Mouse (Mus musculus) urinary bladder, adult 18-20 months (tissue): Measurements from ENCODE around the gene Thap3.
"Not testable (repeated sequence)": the region's sequence is repeated elsewhere in the genome, so short reads cannot be mapped to it uniquely, and the experiment has no call there.

Experiments used
- DNase-seq, 2 experiments: peaks; one replicate each; pipeline ENCODE4 v3.0.0; 2022; ENCODE audit warnings: low spot score in 2 of 2, mixed read lengths in 2 of 2

Gene Thap3

DNA sequence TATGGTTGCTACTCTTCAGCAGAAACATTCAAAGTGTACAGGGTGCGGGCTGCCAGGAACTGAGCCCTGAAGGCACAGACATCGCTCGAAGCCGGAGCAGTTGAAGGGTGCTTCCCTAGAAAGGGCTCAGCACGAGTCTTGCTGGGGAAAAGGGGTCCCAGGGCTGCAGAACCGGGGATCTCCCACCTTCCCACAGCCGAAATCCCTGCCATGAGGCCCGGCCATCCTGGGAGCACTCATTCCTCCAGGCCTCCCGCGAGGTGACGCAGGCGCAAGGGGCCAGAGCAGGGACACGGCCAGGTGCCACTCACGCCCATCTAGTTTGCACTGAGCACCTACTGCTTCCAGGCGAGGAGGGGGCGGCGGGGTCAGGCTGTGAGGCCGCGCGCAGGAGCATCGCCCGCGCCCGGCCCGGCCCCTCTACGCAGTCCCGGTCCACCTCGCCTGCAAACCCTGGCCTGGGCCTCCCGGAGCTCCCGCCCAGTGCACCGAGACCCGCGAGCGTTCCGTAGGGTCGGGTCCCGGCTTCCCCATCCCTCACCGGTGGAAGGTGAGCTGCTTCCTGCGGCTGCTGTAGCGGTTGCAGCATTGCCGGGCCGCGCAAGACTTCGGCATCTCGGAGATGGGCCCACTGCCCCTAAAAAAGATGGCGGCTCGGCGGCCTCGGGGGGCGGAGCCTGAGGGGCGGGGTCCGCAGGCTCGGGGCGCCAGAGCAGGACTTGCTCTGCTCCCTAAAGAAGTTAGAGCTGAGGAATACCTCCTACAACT lies at the start of gene Thap3:
TSS of gene Thap3 (minus strand) at position 656 of the 768 bp plus-strand sequence.
- DNase-seq: peak; percentile 74 to 85

DNA sequence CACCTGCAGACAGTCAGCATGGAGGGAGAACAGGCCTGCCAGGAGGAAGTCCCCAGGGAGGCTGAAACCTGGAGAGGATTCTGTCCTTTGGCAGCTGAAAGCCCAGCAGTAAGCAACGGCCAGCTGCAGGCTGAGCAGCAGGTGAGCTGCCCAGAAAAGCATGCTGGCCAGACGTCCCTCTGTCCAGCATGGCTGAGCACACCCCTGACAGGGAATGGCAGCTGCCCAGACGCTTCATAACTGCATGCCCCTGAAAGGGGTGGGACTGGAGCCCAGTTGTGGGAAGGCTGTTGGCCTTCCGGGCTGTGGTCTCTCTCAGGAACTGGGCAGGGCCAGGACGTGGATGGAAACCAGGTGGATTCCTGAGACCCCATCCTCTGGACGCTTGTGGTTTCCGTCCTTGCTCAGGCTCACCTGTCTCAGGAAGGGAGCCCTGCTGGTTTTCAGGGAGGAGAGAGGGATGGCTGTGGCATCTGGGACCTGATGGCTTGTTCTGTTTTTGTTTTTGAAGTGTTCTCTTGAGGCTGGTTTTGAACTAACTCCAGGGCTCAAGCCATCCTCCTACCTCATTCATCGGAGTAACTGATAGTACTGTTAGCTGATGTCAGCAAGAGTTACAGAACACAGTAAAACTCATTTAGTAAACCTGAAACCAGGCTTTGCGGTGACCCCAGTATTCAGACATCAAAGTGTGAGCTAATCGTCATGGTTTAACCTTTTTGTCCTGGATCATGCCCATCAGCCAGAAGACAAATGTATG lies 49.6 kb upstream of the Thap3 start, which contains the start of gene Tas1r1:
TSS of gene Tas1r1 (minus strand) at position 344 of the 760 bp plus-strand sequence.
- DNase-seq: no peak

DNA sequence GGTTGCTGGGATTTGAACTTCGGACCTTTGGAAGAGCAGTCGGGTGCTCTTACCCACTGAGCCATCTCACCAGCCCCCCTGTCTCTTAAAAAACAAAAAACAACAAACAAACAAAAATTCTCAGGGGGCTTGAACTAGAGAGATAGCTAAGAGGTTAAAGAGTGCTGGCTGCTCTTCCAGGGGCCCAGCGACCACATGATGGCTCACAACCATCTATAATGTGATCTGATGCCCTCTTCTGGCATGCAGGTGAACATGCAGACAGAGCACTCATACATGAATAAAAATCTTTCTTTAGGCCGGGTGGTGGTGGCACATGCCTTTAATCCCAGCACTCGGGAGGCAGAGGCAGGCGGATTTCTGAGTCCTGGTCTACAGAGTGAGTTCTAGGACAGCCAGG lies 47.7 kb upstream of the Thap3 start:
- not testable (repeated sequence) for DNase-seq

DNA sequence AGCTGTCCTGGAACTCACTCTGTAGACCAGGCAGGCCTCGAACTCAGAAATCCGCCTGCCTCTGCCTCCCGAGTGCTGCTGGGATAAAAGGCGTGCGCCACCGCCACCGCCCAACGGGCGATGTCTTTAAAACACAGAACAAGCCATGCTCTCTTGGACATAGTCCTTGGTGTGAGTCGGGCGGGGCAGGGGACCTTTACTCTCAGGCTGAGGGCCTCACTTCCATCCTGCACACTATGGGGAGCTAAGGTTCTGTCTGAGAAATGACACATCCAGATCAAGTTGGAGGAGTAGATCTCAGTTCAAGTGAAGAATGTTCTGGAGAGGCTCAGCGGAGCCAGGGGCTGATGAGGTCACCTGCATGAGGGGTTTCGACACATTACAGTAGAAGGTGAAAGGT lies 44.1 kb upstream of the Thap3 start:
- DNase-seq: no peak

DNA sequence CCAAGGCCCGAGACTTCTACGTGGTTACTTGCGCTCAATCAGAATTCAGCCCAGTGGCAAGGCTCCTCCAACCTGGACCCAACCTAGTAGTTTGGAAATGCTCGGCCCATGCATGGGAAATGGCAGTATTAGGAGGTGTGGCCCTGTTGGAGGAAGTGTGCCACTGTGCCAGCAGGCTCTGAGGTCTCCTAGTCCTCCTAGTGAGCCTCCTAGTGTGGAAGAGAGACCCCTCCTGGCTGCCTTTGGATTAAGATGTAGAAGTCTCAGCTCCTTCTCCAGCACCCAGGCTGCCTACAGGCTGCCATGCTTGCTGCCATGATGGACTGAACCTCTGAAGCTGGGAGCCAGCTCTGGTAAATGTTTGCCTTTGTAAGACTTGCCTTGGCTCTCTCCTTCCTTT lies 41.2 kb upstream of the Thap3 start:
- DNase-seq: no peak

DNA sequence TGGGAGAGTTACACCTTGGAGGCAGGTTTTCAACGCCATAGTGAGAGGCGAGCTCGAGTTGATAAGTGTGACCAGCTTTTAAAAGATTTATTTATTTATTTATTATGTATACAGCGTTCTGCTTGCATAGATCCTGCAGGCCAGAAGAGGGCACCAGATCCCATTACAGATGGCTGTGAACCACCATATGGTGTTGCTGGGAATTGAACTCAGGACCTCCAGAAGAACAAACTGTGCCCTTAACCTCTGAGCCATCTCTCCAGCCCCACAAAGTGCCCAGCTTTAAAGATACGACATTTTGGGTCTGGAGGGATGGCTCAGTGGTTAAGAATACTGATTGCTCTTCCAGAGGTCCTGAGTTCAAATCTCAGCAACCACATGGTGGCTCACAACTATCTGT lies 40.3 kb upstream of the Thap3 start:
- no peak for DNase-seq

DNA sequence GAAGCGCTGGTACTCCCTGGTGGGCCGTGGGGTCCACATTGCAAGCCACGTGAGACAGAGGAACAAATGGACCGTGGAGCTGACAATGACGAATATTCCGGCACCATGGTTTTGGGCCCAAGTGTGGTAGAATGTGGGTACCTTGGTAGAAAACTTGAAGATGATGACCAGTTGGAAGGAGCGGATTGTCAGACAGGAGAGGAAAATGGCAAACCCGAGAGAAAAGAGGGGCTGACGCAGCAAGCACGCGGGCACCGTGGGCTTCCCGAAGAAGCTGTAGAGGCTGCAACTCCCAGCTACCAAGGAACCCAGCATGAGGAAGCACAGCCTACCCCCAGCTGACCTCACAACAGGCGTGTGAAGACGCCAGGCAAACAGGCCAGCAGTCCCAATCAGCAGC lies 39.7 kb upstream of the Thap3 start:
- DNase-seq: no peak

DNA sequence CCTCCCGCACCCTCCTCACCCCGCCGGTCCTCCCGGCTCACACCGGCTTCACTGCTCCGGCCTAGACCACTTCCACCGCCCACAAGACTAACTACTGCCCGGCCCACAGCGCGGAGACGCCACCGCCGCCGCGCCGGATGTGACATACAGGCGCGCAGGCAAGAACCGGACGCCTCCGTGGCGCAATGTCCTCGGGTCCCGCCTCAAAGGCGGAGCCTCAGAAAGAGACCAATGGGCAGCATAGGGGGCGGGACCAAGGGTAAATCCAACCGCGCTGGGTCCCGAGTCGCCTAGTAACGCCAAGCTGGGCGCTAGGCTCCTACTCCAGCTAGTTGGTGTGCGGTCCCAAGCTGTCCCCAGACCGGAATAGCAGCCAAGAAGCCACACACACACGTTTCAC lies 38.7 kb upstream of the Thap3 start, which contains the start of gene Zbtb48:
TSS of gene Zbtb48 (minus strand) at position 148 of the 400 bp plus-strand sequence.
- DNase-seq: peak; percentile 93 to 96

DNA sequence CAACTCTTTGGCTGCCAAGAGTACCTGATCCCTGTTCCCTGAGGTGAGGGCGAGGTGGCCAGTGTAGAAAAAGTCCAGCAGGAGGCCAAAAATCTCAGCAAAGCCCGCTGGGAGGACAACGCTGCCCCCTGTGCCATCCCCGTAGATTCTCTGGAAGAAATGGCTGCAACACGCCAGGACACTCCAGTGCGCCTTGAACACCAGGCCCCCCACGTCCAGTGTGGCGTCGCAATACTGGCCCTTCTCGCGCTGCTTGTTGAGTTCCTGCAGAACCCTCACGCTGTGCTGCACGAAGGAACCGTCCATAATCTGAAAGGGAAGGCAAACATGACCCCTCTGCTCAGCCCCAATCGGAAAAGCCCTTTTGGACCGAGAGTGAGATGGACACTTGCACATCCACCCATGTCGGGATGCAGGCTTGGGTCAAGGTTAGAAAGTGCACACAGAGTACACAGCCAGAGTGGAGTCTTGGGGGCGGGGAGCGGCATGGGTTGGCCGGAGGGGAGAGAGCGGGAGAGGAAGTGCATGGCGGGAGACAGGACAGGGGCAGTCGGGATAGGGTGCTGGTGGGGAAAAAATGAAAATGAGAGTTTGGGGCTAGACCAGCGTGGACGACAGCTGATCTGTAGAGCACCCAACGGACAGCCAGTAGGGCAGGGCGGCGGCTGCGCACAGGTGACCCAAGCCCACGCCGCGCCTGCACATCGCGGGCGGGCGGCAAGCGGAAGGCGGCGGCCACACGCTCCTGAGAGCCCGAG lies 38.1 kb upstream of the Thap3 start:
- no peak for DNase-seq

DNA sequence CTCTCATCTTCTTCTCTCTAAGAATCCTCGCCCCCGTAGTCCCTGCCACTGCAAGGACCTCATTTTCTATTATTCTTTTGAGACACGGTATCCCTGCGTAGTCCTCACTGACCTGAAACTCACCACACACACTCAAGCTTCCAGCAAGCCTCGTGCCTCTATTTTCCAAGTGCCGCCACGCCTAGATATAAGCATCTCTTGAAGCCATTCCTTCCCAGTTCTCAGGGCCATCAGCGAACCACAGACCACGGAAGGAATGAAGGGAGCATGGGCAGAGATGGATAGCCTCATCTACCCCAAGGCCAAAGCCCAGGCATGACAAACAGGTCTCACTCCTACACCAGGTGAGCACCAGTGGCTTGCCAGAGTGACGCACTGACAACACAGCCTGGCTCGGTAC lies 35.7 kb upstream of the Thap3 start:
- no peak for DNase-seq

DNA sequence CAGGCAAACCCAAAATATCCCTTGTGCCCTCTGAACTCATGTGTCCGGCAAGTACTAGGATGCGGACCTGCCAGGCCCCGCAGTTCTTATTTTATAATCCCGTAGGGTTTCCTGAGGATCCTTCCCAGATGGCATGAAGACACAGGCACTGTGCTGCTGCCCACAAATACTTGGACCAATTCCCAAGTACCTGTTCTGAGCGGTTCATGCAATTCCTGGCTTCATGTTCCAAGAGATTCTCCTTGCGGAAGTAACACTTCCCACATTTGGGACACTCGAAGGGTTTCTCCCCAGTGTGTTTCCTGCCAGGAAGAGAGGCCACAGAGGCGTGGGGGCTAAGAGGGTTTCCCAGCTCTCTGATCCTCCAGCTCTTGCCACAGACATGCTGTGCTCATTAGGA lies 33.7 kb upstream of the Thap3 start:
- no peak for DNase-seq

DNA sequence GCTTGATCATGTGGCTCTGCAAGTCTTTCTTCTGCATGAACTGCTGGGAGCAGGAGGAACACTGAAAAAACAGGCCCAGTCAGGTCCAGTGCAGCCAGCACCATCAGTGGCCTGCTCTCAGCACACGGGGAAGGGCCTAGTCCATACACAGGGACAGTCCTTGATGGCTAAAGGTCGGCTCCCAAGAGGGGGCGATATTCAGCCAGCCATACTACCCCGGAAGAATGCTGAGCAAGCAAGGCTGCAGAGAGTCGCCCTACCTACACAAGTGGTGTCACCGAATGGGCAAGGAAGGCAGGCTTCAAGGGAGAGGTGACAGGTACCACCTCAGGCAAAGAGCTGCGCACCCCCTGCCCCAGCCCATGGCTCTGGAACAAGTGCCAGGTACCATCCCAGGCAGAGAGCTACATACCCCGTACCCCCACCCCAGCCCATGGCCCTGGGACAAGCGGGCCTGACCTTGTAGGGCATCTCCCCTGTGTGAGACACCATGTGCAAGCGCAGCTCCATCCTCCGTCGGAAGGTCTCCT lies 32.8 kb upstream of the Thap3 start:
- no peak for DNase-seq

DNA sequence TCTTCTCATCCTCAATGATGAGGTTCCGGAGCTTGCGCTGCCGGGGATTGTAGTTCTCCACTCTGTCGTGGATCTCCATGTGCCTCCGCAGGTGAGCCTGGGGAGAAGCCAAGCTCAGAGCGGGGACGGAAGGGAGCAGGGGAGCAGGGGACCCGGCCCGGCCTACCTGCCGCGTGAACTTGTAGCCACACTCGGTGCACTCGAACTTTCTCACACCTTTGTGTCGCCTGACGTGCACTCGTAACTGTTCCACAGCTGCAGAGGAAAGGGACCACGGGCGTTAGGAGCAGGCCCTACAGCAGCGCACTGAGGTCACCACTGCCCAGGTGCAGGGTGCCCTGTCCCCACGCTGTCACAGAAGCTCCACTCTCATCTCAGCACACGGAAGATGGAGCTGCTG lies 31.2 kb upstream of the Thap3 start:
- DNase-seq: no peak

DNA sequence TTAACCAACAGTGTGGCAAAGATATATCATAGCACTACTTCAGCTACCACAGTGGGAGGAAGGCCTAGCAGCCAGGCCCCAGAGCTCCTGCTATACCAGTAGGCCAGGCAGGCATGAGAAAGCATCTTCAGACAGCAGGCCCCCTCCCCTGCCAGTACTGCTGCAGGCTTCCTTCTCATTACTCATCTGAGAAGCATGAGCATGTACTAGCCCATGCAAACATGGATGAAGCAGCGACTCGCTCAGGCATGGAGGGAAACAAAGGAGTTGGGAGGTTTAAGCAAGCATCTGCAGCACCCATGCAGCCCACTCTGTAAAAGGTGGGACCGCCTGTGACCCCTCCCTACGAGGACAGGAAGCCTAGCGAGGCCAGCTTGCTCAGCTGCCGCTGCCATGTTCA lies 30.3 kb upstream of the Thap3 start:
- DNase-seq: no peak

DNA sequence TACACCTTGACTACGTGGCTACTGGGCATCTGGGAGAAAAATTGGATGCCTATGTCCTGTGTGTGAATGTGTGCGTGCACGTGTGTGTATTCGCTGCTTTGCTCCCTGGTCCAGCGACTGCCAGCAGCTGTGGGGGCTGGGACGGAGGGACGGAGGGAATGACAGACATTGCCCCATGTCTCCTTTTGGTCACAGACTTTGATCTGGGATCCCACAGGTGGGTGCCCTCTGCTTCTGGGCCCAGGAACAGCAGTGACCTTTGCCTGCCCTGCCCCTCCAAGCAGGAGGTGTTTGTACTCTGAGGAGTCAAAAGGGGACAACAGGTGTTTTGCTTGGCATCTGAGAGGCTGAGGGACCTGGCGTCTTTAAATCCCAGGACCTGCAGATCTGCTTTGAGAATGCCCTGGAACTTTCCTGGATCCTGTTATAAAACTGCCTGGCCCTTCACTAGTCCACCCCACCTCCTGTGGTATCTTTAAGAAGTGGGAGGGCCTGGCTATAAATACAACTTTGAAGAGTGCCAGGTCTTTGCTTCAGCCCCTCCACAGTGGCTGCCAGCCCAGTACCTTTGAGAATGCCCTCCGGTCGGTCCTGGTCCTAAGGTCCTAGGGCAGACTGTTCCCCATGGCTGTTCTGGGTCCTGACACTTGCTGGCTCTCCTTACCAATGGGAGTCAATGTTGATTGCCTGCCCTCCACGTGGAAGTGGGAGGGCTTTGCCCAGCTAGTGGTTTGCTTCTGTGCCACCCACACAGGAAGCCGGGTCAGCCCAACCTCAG lies 24.4 kb upstream of the Thap3 start:
- DNase-seq: no peak

DNA sequence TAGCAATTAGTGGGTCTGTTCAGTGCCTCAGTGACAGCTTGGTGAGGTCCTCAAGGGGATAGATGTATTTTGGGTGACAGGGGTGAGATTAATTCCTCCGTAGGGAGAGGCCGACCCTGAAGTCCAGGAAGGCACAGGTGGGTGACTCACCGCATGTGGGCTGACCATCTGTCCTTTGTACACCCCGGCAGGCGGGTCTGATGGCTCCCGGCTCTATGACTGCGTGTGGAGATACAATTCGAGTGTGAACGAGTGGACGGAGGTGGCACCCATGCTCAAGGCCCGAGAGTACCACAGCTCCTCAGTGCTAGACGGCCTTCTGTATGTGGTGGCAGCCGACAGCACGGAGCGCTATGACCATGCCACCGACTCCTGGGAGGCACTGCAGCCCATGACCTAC lies 23.3 kb upstream of the Thap3 start:
- DNase-seq: no peak

DNA sequence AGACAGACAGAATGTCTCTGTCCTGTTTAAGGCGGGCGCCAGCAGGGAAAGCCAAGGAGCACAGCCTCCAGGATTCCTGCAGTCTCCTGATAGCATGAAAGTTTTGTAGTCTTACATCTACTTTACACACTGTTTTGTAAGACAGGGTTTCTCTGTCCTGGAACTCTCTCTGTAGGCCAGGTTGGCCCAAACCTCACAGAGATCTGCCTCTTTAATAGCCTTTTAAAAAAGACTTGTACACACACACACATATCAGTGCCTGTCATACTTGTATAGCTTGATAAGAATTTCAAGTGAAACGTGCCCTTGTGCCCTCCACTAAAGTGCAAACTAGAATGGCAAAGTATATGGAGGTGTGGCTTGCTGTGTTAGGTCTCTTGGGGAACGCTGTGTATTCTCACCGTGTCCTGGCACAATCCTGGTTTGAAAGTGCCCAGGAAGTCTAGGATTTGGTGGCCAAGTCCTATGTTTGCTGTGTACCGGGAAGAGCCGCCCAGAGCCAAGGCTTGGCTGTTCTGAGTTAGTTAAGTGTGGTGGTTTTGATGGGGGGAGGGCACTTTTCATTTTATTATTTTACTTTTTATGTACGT lies 22.5 kb upstream of the Thap3 start:
- DNase-seq: no peak

DNA sequence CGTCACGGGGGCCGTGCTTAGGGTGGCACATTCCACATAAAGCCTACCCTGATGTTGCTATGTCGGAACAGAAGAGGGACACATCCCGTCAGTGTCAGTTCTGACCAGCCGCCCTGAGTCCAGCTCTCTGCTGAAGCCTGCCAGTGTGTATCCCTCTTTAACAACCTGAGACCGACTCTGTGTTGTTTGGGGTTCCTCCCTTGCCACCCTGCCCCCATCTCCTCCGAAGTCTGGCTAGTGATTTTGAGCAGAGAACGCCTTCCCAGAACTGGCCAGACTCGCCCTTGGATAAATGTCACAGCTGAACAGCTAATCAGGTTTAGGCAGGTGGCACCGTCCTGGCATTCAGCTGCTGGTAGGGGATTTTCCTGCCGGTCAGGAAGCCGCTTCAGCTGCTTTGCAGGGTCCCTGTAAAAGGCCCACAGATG lies 21.9 kb upstream of the Thap3 start:
- peak; percentile 52 to 53 for DNase-seq

DNA sequence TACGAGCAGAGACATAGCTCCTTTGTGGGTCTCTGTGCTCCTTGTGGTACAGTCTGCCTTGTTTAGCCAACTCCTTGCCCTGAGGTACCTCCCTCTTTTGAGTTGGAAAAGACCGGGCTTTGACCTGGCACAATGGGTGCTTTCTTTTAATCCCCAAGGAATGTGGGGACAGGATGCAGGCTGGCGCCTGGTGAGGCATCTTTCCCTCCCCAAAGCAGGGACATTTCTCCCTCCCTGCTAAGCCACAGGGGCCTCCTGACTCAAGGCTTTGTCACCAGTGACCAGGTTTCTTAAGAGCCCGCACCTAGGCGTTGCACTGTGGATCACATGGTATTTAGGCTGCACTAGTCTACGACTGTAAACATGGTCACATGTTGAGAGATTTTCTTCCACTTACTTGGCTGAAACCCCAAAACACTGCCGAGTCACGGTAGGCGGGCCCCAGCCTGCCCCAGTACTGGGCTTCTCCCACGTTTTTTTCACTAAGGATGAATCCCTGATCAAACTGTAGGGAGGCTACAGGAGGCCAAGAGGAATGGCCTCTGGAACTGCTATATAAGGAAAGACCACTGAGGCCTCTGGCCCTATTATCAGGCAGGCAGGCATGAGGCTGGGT lies 21.4 kb upstream of the Thap3 start:
- DNase-seq: peak; percentile 61 to 76
